Mouse (Mus musculus): Measurements from ENCODE around the gene Cry2. TPM values are rescaled to one million over a fixed set of nuclear protein-coding genes. Genes with fewer than 3 reads are reported as not detected.

Gene Cry2
- polyA plus RNA-seq, 1 experiment from 2014 or later: 27.1 TPM

GRCm38 (mm10) chr2:92385113-92386051 is 48.5 kb downstream of the Cry2 start:
- Histone ChIP-seq H3K27ac (no peak overlapping the region), H3K9ac (replicated peaks) (no peak overlapping the region), H3K4me1 (replicated peaks) (peaks cover 19% of the 10 kb centered on the region), H3K4me3 (replicated peaks) (no peak overlapping the region), H3K27me3 (no peaks in the 10 kb centered on the region), H3K4me2 (no peak overlapping the region), H3K9me3 (no peaks in the 10 kb centered on the region), H3K36me3 (peaks cover 68% of the 10 kb centered on the region)
- WGBS: 83% methylated on average over 22 of the region's 22 CpGs
- ATAC-seq (ENCODE audit: insufficient number of reproducible peaks, insufficient read depth, low FRiP score, low TSS enrichment, low read depth): no peak

GRCm38 (mm10) chr2:92384101-92384500 is 49.7 kb downstream of the Cry2 start:
- Histone ChIP-seq H3K27me3 (no peaks in the 10 kb centered on the region), H3K36me3 (peaks cover 79% of the 10 kb centered on the region), H3K4me1 (replicated peaks) (peaks cover 11% of the 10 kb centered on the region), H3K27ac (no peak overlapping the region), H3K9me3 (no peaks in the 10 kb centered on the region), H3K9ac (replicated peaks) (no peak overlapping the region), H3K4me2 (no peak overlapping the region), H3K4me3 (replicated peaks) (no peak overlapping the region)
- ATAC-seq (ENCODE audit: insufficient number of reproducible peaks, insufficient read depth, low FRiP score, low TSS enrichment, low read depth): no peak
- 66% methylated on average over 4 of the region's 4 CpGs for WGBS

GRCm38 (mm10) chr2:92382759-92383158 is 51.1 kb downstream of the Cry2 start:
- H3K27ac ChIP-seq: no peak overlapping the region
- peaks cover 92% of the 10 kb centered on the region for H3K36me3 ChIP-seq
- H3K9me3 ChIP-seq: no peaks in the 10 kb centered on the region
- 86% methylated on average over 4 of the region's 4 CpGs for WGBS
- H3K4me1 ChIP-seq (replicated peaks): peaks cover under 1% of the 10 kb centered on the region; the same call in 1 of the 2 replicates
- H3K27me3 ChIP-seq: no peaks in the 10 kb centered on the region
- no peak for ATAC-seq (ENCODE audit: insufficient number of reproducible peaks, insufficient read depth, low FRiP score, low TSS enrichment, low read depth)
- no peak overlapping the region for H3K4me2 ChIP-seq
- no peak overlapping the region for H3K4me3 ChIP-seq (replicated peaks)
- no peak overlapping the region for H3K9ac ChIP-seq (replicated peaks)

GRCm38 (mm10) chr2:92381901-92382588 is 51.8 kb downstream of the Cry2 start, which contains the start of gene 1700029I15Rik:
Gene 1700029I15Rik, plus strand, starts transcription at chr2:92382538.
- peaks cover 99% of the 10 kb centered on the region for H3K36me3 ChIP-seq

GRCm38 (mm10) chr2:92381161-92381560 is 52.7 kb downstream of the Cry2 start:
- ATAC-seq (ENCODE audit: insufficient number of reproducible peaks, insufficient read depth, low FRiP score, low TSS enrichment, low read depth): no peak
- H3K27ac ChIP-seq: no peak overlapping the region
- no peak overlapping the region for H3K4me2 ChIP-seq
- 0 out of 2 replicates have a peak overlapping the region, but pooled peaks have one; percentile 1 for H3K9ac ChIP-seq (replicated peaks)
- H3K4me3 ChIP-seq (replicated peaks): no peak overlapping the region
- peaks cover 4% of the 10 kb centered on the region for H3K4me1 ChIP-seq (replicated peaks)
- no peaks in the 10 kb centered on the region for H3K27me3 ChIP-seq
- H3K9me3 ChIP-seq: no peaks in the 10 kb centered on the region
- peaks cover 90% of the 10 kb centered on the region for H3K36me3 ChIP-seq
- 83% methylated on average over 5 of the region's 5 CpGs for WGBS

More at GRCm38 (mm10) chr2:92381901-92382588, 51.8 kb downstream of the Cry2 start, which contains the start of gene 1700029I15Rik:
- Histone ChIP-seq H3K9ac (replicated peaks) (no peak within 1 kb of the TSS), H3K9me3 (no peaks in the 10 kb centered on the region), H3K4me2 (no peak within 1 kb of the TSS), H3K27me3 (no peaks in the 10 kb centered on the region), H3K4me1 (replicated peaks) (no peaks in the 10 kb centered on the region), H3K4me3 (replicated peaks) (no peak within 1 kb of the TSS), H3K27ac (no peak within 1 kb of the TSS)
- no peak for ATAC-seq (ENCODE audit: insufficient number of reproducible peaks, insufficient read depth, low FRiP score, low TSS enrichment, low read depth)
- WGBS: 86% methylated on average over 5 of the region's 5 CpGs

GRCm38 (mm10) chr2:92380495-92381050 is 53.3 kb downstream of the Cry2 start:
- no peak for ATAC-seq (ENCODE audit: insufficient number of reproducible peaks, insufficient read depth, low FRiP score, low TSS enrichment, low read depth)
- Histone ChIP-seq H3K27me3 (no peaks in the 10 kb centered on the region), H3K36me3 (peaks cover 85% of the 10 kb centered on the region), H3K9ac (replicated peaks) (0 out of 2 replicates have a peak overlapping the region, but pooled peaks have one; percentile 1), H3K4me2 (no peak overlapping the region), H3K9me3 (no peaks in the 10 kb centered on the region), H3K4me3 (replicated peaks) (no peak overlapping the region), H3K4me1 (replicated peaks) (peaks cover 10% of the 10 kb centered on the region), H3K27ac (no peak overlapping the region)
- WGBS: 81% methylated on average over 6 of the region's 6 CpGs

GRCm38 (mm10) chr2:92379783-92380494 is 53.9 kb downstream of the Cry2 start:
- peaks cover 78% of the 10 kb centered on the region for H3K36me3 ChIP-seq

GRCm38 (mm10) chr2:92377320-92377719 is 56.5 kb downstream of the Cry2 start:
- Histone ChIP-seq H3K4me1 (replicated peaks) (peaks cover 22% of the 10 kb centered on the region), H3K9me3 (no peaks in the 10 kb centered on the region), H3K4me2 (no peak overlapping the region), H3K9ac (replicated peaks) (no peak overlapping the region), H3K36me3 (peaks cover 52% of the 10 kb centered on the region), H3K27me3 (peaks cover 6% of the 10 kb centered on the region; the same call in 1 of the 2 replicates), H3K27ac (no peak overlapping the region), H3K4me3 (replicated peaks) (no peak overlapping the region)
- ATAC-seq (ENCODE audit: insufficient number of reproducible peaks, insufficient read depth, low FRiP score, low TSS enrichment, low read depth): no peak
- WGBS: 91% methylated on average over 7 of the region's 7 CpGs

More at GRCm38 (mm10) chr2:92379783-92380494, 53.9 kb downstream of the Cry2 start:
- H3K4me3 ChIP-seq (replicated peaks): no peak overlapping the region
- 74% methylated on average over 17 of the region's 17 CpGs for WGBS
- no peaks in the 10 kb centered on the region for H3K27me3 ChIP-seq
- no peak for ATAC-seq (ENCODE audit: insufficient number of reproducible peaks, insufficient read depth, low FRiP score, low TSS enrichment, low read depth)
- no peak overlapping the region for H3K27ac ChIP-seq
- H3K4me1 ChIP-seq (replicated peaks): peaks cover 11% of the 10 kb centered on the region
- no peaks in the 10 kb centered on the region for H3K9me3 ChIP-seq
- H3K9ac ChIP-seq (replicated peaks): no peak overlapping the region
- H3K4me2 ChIP-seq: no peak overlapping the region

- ATAC-seq (ENCODE audit: insufficient number of reproducible peaks, insufficient read depth, low FRiP score, low TSS enrichment, low read depth): no peak
- H3K4me2 ChIP-seq: peak overlapping the region; percentile 94
- no peaks in the 10 kb centered on the region for H3K9me3 ChIP-seq
- peaks cover 32% of the 10 kb centered on the region for H3K4me1 ChIP-seq (replicated peaks)
- H3K4me3 ChIP-seq (replicated peaks): peak overlapping the region; percentile 76
- H3K27ac ChIP-seq: no peak overlapping the region
- H3K27me3 ChIP-seq: peaks cover 16% of the 10 kb centered on the region
- 83% methylated on average over 6 of the region's 6 CpGs for WGBS
- H3K36me3 ChIP-seq: peaks cover 42% of the 10 kb centered on the region
- H3K9ac ChIP-seq (replicated peaks): peak overlapping the region; percentile 57; the same call in 1 of the 2 replicates
Observed at GRCm38 (mm10) chr2:92376300-92376699, 57.5 kb downstream of the Cry2 start.

GRCm38 (mm10) chr2:92375788-92376187 is 58.1 kb downstream of the Cry2 start:
- H3K36me3 ChIP-seq: peaks cover 37% of the 10 kb centered on the region
- H3K9ac ChIP-seq (replicated peaks): peak overlapping the region; percentile 57
- whole genome bisulfite sequencing: 13% methylated on average over 10 of the region's 10 CpGs
- H3K27me3 ChIP-seq: peaks cover 21% of the 10 kb centered on the region
- H3K4me1 ChIP-seq (replicated peaks): peaks cover 37% of the 10 kb centered on the region
- peak overlapping the region; percentile 76 for H3K4me3 ChIP-seq (replicated peaks)
- H3K4me2 ChIP-seq: peak overlapping the region; percentile 94
- H3K9me3 ChIP-seq: no peaks in the 10 kb centered on the region
- H3K27ac ChIP-seq: peak overlapping the region; percentile 87
- no peak for ATAC-seq (ENCODE audit: insufficient number of reproducible peaks, insufficient read depth, low FRiP score, low TSS enrichment, low read depth)
